Mouse (Mus musculus) heart, embryonic 16.5 days (tissue): ENCODE data around the gene Gm572. TPM values are rescaled to one million over a fixed set of nuclear protein-coding genes. Genes with fewer than 3 reads are reported as not detected.

Experiments
- ATAC-seq: fragments of 200-750 bp; cut with Nextera tagmentation; replicated peaks from 2 replicates; pipeline ENCODE4 v1.8.0; 2017; ENCODE audit warnings: moderate number of reproducible peaks; ENCODE audit not compliant: insufficient read depth, low FRiP score; ENCODE audit errors: extremely low read depth
- H3K27ac ChIP-seq: fragments of 300-500 bp; sonication (generic); 2 replicates; pipeline ENCODE4 v1.5.1; 2014; ENCODE audit warnings: mild to moderate bottlenecking, low read length, control low read depth, moderate library complexity
- H3K27me3 ChIP-seq: fragments of 300-500 bp; sonication (generic); 2 replicates; pipeline ENCODE4 v1.6.1; 2014; ENCODE audit warnings: low read length, mixed read lengths; ENCODE audit not compliant: control insufficient read depth, insufficient read depth
- H3K36me3 ChIP-seq: fragments of 300-500 bp; sonication (generic); 2 replicates; pipeline ENCODE4 v1.6.1; 2014; ENCODE audit not compliant: control insufficient read depth, insufficient read depth
- H3K4me1 ChIP-seq: fragments of 300-500 bp; sonication (generic); 2 replicates; pipeline ENCODE4 v1.6.1; 2014; ENCODE audit warnings: low read length, mixed read lengths; ENCODE audit not compliant: control insufficient read depth, insufficient read depth
- H3K4me2 ChIP-seq: fragments of 300-500 bp; sonication (generic); 2 replicates; pipeline ENCODE4 v1.6.1; 2014; ENCODE audit warnings: low read depth, mild to moderate bottlenecking, control low read depth, low read length
- H3K4me3 ChIP-seq: fragments of 300-500 bp; sonication (generic); 2 replicates; pipeline ENCODE4 v1.5.1; 2014; ENCODE audit warnings: mild to moderate bottlenecking, control low read depth, low read length
- H3K9ac ChIP-seq: fragments of 300-500 bp; sonication (generic); 2 replicates; pipeline ENCODE4 v1.6.1; 2014; ENCODE audit warnings: low read length, control low read depth
- H3K9me3 ChIP-seq: fragments of 300-500 bp; sonication (generic); replicated peaks from 2 replicates; pipeline ENCODE4 v1.6.1; 2016; ENCODE audit warnings: low read length; ENCODE audit not compliant: control insufficient read depth
- WGBS: fragments of 180-500 bp; shearing (Covaris S2); extraction: QIAGEN DNeasy Blood & Tissue Kit; methylation state at CpG from one replicate; pipeline ENCODE4 v1.1.7; 2014; 5-methylcytosine and 5-hydroxymethylcytosine counted together
- polyA plus RNA-seq: library from polyadenylated mRNA; unstranded; fragments of >200 nt; fragmentation: Nextera tagmentation; extraction: Ambion mirVana; gene quantifications from 2 replicates; pipeline ENCODE4 v1.2.1, GENCODE M21; 2015

The Gm572 gene
- polyA plus RNA-seq, 1 experiment from 2014 or later: 0.11 TPM

- ATAC-seq: no peak
- no peaks in the 10 kb centered on the region for H3K36me3 ChIP-seq
These were observed 9.6 kb upstream of the Gm572 start for GRCm38 (mm10) chr4:148633395-148634061.

GRCm38 (mm10) chr4:148635309-148635708 is 7.8 kb upstream of the Gm572 start:
- H3K9me3 ChIP-seq: no peaks in the 10 kb centered on the region
- H3K4me3 ChIP-seq: no peak overlapping the region
- H3K27me3 ChIP-seq: no peaks in the 10 kb centered on the region
- H3K36me3 ChIP-seq: no peaks in the 10 kb centered on the region
- no peak for ATAC-seq
- H3K9ac ChIP-seq: no peak overlapping the region
- H3K4me1 ChIP-seq: no peaks in the 10 kb centered on the region
- H3K4me2 ChIP-seq: no peak overlapping the region
- WGBS: 67% methylated on average over 2 of the region's 2 CpGs
- no peak overlapping the region for H3K27ac ChIP-seq

More at GRCm38 (mm10) chr4:148633395-148634061, 9.6 kb upstream of the Gm572 start:
- no peak overlapping the region for H3K9ac ChIP-seq
- H3K4me3 ChIP-seq: no peak overlapping the region
- H3K27ac ChIP-seq: no peak overlapping the region
- WGBS: 64% methylated on average over 2 of the region's 2 CpGs
- no peak overlapping the region for H3K4me2 ChIP-seq
- H3K4me1 ChIP-seq: no peaks in the 10 kb centered on the region
- no peaks in the 10 kb centered on the region for H3K9me3 ChIP-seq
- H3K27me3 ChIP-seq: no peaks in the 10 kb centered on the region

GRCm38 (mm10) chr4:148638302-148638701 is 4.8 kb upstream of the Gm572 start:
- H3K9me3 ChIP-seq: no peaks in the 10 kb centered on the region
- H3K4me1 ChIP-seq: no peaks in the 10 kb centered on the region
- H3K9ac ChIP-seq: no peak overlapping the region
- H3K36me3 ChIP-seq: no peaks in the 10 kb centered on the region
- no peak overlapping the region for H3K27ac ChIP-seq
- H3K4me2 ChIP-seq: no peak overlapping the region
- H3K27me3 ChIP-seq: no peaks in the 10 kb centered on the region
- ATAC-seq: no peak
- WGBS: 44% methylated on average over 9 of the region's 9 CpGs
- H3K4me3 ChIP-seq: no peak overlapping the region

- no peak for ATAC-seq
- Histone ChIP-seq H3K4me1 (peaks cover 8% of the 10 kb centered on the region), H3K36me3 (no peaks in the 10 kb centered on the region), H3K9ac (no peak overlapping the region), H3K27ac (no peak overlapping the region), H3K4me3 (no peak overlapping the region), H3K4me2 (no peak overlapping the region), H3K27me3 (no peaks in the 10 kb centered on the region), H3K9me3 (no peaks in the 10 kb centered on the region)
- 76% methylated on average over 2 of the region's 2 CpGs for WGBS
These were observed 3.7 kb upstream of the Gm572 start for GRCm38 (mm10) chr4:148639455-148639854.

GRCm38 (mm10) chr4:148641121-148641520 is 2.0 kb upstream of the Gm572 start:
- no peak for ATAC-seq
- Histone ChIP-seq H3K9me3 (no peaks in the 10 kb centered on the region), H3K27me3 (no peaks in the 10 kb centered on the region), H3K4me3 (no peak overlapping the region), H3K4me1 (peaks cover 8% of the 10 kb centered on the region), H3K36me3 (no peaks in the 10 kb centered on the region), H3K4me2 (no peak overlapping the region), H3K9ac (no peak overlapping the region), H3K27ac (no peak overlapping the region)
- 82% methylated on average over 5 of the region's 5 CpGs for WGBS

- 4% methylated on average over 9 of the region's 9 CpGs for WGBS
- H3K4me3 ChIP-seq: peak overlapping the region; percentile 29
- no peaks in the 10 kb centered on the region for H3K9me3 ChIP-seq
- no peaks in the 10 kb centered on the region for H3K36me3 ChIP-seq
- H3K4me2 ChIP-seq: peak overlapping the region; percentile 50
- ATAC-seq: no peak
- peak overlapping the region; percentile 45; the same call in 1 of the 2 replicates for H3K9ac ChIP-seq
- H3K4me1 ChIP-seq: peaks cover 10% of the 10 kb centered on the region
- no peaks in the 10 kb centered on the region for H3K27me3 ChIP-seq
- 0 out of 2 replicates have a peak overlapping the region, but pooled peaks have one; percentile 21 for H3K27ac ChIP-seq
These were observed 1.0 kb downstream of the Gm572 start for GRCm38 (mm10) chr4:148644157-148644511.

- WGBS: 82% methylated on average over 6 of the region's 6 CpGs
- H3K4me2 ChIP-seq: no peak overlapping the region
- no peaks in the 10 kb centered on the region for H3K36me3 ChIP-seq
- no peak overlapping the region for H3K27ac ChIP-seq
- no peaks in the 10 kb centered on the region for H3K9me3 ChIP-seq
- H3K27me3 ChIP-seq: no peaks in the 10 kb centered on the region
- peaks cover 10% of the 10 kb centered on the region for H3K4me1 ChIP-seq
- no peak overlapping the region for H3K9ac ChIP-seq
- no peak for ATAC-seq
- no peak overlapping the region for H3K4me3 ChIP-seq
These were observed 1.8 kb downstream of the Gm572 start for GRCm38 (mm10) chr4:148644926-148645325.

- Histone ChIP-seq H3K36me3 (no peaks in the 10 kb centered on the region), H3K9ac (no peak overlapping the region), H3K27me3 (no peaks in the 10 kb centered on the region), H3K4me1 (peaks cover 10% of the 10 kb centered on the region), H3K27ac (peak overlapping the region; percentile 79), H3K4me3 (no peak overlapping the region; the same call in 1 of the 2 replicates), H3K4me2 (peak overlapping the region; percentile 42), H3K9me3 (no peaks in the 10 kb centered on the region)
- ATAC-seq: peak; percentile 85
- 19% methylated on average over 11 of the region's 11 CpGs for WGBS
These were observed 3.5 kb downstream of the Gm572 start for GRCm38 (mm10) chr4:148646616-148647015.

- Histone ChIP-seq H3K36me3 (no peaks in the 10 kb centered on the region), H3K4me1 (peaks cover 3% of the 10 kb centered on the region; the same call in 1 of the 2 replicates), H3K27ac (no peak overlapping the region), H3K4me3 (no peak overlapping the region), H3K4me2 (no peak overlapping the region), H3K9me3 (no peaks in the 10 kb centered on the region), H3K9ac (no peak overlapping the region), H3K27me3 (no peaks in the 10 kb centered on the region)
- 64% methylated on average over 3 of the region's 3 CpGs for WGBS
- ATAC-seq: no peak
These were observed 6.2 kb downstream of the Gm572 start for GRCm38 (mm10) chr4:148649309-148649708.
